Mouse (Mus musculus): ENCODE results near the gene Gab1.

The Gab1 gene

DNA sequence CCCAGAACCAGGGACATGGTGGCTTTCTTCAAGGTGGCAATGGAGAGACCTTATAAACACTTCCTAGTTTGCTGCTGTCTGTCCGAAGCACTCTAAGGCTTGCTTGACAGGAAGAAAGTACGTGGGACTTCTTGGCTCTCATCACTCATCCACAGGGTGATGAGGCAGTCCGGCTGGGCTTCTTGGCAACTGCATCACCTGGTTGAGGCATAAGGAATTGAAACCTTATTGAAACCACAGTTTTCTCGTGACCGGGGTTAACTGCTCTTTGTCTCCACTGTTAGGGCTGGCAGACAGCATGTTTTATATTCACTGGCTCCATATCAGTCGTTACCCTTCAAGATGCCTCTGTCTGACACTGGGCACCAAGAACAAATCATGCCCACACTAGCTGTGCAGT is 40.2 kb downstream of the Gab1 start:
- DNase-seq: no peak

DNA sequence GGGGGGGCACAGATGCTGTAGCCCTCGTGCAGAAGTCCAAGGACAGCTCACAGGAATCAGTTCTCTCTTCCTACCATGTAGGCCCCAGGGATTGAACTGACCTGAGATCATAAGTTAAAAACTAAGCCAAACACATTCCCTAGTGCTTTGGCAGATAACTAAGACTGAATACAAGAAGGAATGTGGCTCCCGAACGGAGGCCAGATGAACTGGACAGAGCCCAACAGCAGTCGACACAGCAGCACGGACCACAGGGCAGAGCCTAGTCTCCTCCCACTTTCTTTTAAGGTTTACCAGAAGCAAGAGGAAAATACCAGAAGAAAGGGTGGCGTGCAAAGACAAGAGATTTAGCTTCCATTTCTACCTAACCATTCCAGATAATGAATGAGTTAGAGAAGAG is 42.1 kb downstream of the Gab1 start:
- DNase-seq: no peak

DNA sequence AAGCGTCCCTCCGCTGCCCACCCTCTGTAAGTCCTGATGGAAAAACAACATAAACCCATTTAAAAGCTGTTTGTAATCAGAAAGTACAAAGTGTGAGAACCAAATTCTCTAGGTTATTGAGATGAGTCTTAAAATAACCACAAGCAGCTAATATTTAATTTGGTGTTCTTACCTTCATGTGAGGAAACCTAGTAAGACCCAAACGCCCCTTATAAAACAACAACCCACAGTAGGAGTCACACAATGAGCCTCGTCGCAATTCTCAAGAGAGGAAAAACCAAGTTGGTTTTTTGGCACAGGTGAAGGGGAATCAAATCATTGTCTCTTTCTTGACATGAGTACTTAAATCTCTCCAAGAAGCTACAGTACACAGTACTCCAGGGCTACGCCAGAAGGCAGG is 44.9 kb downstream of the Gab1 start:
- DNase-seq: no peak

DNA sequence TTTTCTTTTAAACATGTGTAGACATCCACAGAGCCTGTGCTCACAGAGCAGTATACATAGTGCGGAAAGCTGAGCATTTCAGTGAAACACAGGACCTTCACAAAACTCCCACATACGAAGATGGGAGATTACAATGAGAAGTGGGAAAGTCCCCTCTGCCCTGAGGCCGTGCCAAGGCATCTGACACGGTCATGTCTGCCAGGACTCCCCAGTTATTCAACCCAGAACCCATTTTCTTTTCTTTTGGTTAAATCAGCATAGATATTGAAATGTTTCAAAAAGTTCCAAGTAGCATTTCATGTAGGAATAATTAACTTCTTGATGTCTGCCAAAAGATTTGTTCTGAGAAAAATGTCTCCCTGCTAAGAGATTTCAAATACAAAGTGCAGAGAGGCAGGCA is 45.9 kb downstream of the Gab1 start:
- DNase-seq: no peak

DNA sequence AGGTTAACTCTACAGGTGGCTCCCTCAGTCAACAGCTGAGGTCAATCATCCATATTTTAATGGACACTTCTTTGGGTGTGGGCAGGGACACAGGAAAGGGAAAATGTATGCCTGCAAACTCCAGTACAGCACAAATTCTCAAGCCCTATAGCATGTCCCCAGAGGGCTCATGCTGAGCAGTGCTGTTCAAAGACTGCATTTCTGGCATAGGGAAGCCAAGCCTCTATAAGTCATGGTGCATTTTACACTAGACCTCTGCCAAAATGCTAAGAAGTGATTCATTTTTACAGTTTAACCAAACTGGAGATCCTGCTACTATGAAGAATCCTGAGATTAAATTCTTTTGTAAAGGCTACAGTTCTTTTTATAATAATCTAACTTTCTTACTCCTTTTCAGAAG is 47.8 kb downstream of the Gab1 start:
- no peak for DNase-seq

DNA sequence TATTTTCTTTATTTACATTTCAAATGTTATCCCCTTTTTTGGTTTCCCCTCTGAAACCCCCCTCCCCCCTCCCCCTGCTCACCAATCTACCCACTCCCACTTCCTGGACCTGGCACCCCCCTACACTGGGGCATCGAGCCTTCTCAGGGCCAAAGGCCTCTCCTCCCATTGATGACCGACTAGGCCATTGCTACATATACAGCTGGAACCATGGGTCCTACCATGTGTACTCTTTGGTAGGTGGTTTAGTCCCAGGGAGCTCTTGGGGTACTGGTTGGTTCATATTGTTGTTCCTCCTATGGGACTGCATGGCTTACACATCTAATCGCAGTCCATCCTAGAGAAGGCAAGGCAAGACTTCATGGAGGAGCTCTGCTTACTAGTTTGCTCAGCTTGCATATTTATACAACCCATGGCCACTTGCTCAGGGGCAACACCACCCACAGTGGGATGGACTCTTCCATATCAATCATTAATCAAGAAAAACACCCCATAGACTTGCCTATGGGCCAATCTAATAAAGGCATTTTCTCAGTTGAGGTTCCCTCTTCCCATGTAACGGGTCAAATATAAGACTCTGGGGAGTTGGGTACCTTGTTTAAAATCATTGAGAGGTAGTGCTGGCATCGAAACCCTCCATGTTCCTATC is 48.3 kb downstream of the Gab1 start:
- DNase-seq: no peak

DNA sequence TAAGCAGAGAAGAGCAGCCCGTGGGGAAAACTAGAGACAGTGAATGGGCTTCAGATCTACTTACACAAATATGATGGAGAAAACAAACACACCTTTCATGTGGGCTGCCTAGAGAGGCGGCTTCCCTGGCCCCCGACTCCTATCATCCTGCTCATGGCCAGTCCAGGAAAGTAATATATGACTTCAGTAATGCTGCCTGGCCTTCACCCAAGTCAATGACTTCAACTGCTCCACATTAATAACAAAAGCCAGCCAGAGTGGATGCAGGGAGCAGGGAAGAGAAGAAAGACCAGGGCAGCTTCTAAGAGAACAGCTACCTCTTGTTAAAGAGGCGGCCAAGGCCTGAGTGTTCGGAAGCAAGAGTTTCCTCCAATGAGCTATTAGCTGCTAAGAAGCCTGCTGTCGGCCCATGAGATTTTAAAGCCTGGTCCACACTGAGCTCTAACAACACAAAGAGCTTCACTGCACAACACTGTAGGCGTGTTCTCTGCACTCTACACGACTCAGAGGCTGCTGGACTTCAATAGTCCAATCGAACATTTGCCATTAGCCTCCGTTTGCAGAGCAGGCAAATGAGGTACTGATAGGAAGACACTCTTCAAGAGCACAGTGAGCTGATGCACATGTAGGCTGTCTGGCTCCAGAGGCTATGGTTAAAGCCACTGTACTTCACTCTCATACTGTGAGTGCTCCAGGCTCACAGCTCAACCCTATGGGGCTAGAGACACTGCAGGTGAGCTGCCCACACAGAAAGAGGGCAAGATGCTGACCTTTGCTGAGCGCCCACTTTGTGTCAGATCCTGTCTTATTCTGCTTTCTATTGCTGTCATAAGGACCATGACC is 49.4 kb downstream of the Gab1 start:
- no peak for DNase-seq

DNA sequence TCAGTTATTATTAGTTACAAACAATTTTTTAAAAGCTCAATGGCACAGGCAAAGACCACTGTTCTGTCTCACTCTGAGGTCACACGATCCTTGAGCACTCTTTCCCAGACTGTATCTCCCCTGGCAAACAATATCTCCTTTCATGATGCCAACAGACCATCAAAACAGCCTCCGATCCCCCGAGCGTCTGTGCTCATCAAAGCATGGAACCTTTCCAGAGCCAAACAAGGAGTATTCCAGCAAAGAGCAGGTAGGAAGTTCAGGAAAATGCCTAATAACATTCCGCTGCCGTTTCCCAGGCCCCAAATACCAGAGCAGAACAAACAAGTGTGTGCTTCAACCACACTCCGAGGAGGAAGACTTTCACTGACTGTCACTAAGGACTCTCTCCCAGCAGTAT is 50.2 kb downstream of the Gab1 start:
- no peak for DNase-seq

DNA sequence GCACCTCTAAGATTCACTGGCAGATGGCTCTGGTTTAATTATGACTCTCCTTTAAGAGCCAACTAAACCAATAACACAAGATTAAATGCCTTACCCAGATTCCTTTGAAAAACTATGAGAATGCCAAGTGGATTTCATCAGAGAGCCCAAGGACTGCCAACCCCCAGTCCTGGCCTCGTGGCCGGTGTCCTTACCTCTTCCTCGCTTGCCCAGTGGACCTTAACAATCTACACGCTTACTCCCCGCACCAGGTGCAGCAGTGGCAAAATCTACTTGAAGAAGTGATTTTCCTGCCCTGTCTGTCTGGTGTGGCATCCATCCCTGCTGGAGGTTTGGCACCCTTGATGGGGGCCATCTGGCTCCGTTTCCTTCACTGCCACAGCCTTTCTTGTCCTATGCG is 53.3 kb downstream of the Gab1 start:
- DNase-seq: peak; percentile 43

DNA sequence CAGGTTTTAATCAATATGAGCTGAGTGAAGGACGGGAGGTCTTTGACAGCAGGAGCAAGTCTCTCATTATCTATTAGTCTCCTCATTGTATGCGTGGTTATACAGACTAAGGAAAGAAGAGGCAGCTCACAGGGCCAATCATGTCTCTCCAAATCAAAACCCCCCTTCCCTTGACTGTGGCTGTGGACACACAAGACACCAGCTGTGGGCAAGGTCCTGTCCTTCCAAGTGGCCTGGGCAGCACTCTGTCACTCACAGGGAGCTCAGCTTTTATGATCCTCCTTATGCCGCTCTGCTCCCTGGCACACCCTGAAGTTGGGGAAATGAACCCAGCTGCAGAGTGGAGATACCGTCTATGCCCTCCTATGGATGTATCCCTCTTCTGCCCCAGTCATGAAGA is 55.2 kb downstream of the Gab1 start:
- no peak for DNase-seq

DNA sequence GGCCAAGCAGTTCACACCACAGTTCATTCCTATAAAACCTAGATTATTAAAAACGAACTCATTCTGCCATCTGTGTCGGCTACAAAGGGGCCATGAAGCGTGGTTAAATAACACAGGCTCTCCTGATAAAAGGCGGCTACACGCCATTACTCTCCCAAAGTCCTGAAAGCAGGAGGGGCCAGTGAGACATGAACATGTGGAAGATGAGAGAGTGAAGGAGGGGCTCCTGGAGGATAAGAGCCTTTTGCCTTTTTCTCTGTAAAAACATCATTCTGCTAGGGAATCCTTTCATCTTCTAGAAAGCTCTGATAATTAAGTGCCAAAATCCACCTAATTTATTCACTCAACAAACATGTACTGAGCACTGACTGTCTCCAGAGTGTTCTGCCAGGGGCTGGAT is 55.9 kb downstream of the Gab1 start:
- no peak for DNase-seq

DNA sequence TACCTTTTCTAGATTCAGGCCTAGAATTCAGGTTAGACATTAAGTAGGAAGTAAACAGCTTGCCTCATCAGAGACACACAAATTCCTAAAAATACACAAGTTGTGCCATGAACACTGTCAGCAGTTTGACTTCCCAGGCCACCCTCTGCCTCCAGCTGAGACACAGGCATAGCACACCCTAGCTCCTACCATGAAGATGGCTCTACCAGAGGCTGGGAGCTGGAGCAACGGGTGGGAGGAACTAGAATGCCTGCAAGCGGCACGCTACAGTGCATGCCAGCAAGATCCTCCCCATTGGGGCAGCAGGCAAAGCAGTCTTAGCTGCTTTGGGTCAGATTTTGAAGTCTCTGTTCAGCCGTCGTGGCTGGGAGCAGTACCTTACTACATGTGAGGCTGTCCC is 57.1 kb downstream of the Gab1 start:
- DNase-seq: no peak

DNA sequence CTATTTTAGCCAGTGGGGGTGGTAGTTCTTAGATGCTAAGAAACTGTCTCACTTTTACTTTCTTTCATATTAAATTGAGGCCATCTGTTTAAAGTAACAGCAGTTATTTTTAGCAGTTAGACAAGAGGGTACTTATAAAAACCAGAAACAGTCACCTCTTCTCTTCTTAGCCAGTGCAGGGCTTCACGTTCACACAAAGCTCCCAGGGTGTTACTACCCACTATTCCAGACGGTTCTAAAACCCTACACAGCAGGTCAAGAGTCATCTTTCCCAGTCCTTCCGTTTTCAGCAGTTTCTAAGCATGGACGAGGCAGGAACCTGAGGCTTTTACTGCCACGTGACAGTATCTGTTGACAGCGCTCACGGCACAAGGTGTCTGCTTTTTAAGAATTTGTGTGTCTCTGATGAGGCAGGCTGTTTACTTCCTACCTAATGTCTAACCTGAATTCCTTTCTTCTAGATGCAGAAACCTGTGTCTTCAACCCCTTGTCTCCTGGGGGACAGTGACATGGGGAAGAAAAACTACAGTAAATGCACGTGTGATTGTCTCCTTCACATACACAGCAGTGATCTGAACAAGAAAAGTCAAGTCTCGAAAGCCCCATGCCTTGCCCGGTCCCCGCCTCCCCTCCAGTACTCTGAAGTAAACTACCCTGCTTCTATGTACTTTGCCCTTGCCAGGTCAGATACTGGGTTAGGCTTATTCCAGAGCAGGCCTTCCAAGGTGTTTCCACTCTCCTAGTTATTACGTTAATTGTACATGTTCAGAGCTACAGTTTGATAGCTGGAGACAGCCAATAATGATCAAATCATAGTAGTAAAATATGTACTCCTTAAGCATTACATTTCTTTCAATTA is 58.7 kb downstream of the Gab1 start:
- DNase-seq: no peak

DNA sequence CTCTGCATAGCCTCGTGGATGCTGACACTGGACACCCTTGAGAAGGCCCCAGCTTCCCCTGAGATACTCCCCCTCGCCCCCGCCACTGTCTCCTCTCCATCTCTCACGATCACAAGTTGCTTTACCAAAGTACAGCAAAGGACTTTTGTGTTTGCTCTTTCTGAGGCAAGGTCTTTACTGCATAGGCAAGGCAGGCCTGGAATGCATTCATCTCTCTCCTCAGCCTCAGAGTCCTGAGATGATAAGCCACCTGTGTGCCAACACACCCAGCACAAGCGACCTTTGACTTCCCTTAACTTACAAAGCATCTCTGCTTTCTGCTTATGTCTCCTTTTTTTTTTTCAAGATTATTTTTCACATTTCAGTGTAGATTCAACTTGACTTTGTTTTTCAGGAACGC is 61.3 kb downstream of the Gab1 start:
- DNase-seq: no peak

DNA sequence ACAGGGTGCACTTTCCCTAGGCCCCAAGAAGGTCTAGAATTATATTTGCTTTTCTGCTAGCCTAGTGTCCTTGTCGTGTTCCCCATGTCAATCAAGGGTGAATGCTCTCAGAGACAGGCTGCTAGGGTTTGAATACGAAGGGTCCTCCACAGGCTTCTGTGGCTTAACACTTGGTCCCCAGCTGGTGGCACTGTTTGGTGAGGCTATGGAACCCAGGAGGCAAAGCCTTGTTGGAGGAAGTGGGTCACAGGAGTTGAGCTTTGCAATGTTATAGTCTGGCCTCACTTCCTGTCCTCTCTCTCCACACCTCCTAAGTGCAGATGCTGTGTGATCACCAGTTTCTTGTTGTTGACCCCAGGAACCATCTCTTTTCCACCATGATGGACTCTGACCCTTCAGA is 63.3 kb downstream of the Gab1 start:
- no peak for DNase-seq

DNA sequence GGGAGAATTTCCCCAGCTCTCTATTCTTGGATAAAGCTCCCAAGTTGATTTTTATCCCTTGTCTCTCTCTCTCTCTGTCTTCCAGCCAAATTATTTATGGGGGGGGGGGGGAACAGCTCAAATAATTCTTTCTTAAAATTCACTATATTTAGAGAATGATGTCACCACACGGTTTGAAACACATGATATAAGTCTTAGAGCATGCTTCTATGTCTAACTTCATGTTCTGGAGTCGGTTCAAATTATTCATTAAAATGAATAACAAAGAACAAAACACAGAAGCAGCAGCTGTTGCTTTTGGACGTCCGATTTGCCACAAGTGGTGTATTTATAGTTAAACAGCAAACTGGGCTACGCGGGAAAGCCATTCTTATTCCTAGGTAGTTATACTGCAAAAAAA is 65.1 kb downstream of the Gab1 start:
- no peak for DNase-seq

DNA sequence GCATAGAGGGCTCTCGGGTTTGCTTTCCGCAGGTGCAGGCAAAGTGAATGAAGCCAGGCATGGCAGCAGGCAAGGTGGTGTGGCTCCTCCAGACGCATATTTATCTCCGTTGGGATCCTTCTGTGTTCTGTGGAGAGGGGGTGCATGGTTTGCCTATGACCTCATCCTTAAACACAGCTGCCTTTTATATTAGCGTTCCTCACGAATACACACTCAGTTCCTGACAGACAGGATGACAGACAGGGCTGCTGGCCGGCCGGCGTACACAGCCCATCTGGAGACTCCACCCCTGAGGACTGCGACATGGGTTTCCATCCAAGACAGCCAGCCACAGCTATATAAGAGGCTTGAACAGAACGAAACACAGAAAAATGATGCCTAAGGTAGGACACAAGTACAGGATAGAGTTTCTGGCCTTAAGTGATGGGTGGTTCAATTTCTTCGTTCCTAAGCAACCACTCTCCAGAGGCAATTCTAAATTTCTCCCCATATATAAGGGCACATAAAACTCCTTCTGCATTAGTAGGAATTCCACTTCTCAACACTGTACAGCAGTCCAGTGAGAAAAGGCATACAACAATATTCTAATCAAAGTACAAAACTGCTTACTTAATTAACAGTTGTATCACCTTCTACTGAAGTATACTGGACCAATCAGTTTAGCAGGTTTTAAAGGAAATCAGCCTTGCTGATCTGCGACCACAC is 66.1 kb downstream of the Gab1 start:
- DNase-seq: no peak

DNA sequence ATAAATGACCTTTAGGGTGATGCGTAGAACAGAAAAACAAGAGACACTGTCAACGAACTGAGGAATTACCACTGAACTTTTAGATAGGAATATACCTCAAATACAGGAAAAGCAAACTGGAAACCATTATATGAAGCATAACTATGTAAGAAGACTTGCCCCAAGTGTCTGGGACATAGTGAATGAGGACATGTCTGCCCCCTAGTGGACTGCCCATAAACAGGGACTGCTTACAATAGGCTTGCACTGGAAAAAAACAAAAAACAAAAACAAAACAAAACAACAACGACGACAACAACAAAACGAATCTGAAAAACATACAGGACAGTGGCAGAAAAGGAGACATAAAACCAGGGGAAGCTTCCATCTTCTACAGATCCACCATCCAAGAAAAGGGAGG is 66.9 kb downstream of the Gab1 start:
- DNase-seq: peak; percentile 38

DNA sequence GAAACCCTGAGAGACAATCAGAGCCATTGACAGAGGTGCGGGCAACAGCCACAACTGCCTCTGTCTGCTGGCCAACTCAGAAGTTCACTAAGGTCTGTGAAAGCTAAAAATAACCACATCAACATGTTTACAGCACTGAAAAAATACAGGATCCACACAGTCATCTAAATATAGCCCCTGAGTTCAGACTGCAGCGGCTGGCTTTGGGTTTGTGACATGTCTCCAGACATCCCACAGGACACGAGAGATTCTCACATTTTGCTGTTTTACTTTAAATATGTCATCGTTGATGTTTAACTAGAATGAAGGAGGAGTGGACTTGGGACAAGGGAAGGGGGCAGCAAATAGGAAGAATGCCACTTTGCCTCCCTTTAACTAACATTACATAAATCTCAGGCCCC is 68.7 kb downstream of the Gab1 start:
- DNase-seq: no peak

DNA sequence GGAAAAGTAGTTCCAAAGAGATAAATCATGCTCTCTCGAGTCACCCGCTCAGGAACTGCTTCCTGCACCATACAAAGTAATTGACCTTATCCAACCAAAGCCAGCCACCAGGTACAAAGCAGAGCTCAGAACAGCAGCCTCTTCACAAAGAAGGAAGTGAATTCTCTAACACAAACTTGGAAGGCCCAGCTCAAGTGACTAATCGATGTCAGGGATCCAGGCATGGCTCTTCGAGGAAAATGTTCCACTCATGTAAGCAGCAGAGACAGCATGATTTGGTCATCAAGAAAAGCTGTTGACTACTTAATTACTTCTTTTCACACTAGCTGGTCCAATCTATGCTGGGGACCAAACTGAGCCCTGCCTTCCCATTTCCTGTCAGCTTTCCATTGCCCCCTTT is 69.4 kb downstream of the Gab1 start:
- DNase-seq: no peak

DNA sequence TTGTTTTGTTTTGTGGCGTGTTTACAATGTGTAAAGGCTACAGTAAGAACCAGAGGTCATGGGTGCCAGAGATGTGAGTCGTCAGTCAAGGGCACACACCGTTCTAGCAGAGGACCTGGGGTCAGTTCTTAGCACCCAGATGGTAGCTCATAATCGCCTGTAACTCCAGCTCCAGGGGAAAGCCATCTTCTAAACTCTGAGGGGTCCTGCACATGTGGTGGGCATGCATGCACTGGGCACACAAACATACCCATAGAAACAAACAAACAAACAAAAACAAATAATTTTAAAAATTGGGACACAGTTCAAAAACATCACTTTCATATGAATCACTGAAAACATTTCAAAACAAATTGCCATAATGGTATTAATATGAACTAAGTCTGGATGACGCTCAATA is 69.9 kb downstream of the Gab1 start:
- DNase-seq: no peak

DNA sequence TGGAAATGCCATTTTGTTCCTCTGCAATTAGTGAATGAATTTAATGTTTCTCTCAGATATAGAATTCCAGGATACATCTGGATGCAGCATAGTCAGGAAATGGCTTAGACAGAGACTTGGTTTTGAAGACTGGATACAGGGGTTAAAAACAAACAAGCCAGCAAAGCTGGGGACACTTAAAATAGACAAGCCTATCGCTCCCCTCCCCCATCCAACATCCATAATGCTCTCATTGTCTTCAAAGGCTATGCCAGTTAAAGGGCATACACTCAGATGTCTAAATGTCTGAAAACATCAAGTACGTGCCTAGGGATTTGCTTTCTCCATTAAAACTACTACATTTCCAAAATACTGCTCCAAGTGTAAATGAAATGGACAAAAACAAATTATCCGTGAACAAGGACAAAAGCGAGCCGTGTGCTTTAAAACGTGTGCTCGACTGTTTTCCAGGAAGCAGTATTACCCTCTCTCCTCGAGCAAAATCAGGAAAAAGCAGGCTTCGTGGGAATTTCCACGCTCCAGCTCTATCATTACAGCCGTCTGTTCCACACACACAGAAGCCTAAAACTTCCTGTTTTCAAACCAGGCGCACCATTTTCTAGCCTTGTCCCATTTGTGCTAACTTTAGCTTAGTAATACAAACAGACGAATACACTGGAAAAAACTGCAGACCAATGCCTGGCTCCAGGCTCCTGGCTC is 72.4 kb downstream of the Gab1 start:
- no peak for DNase-seq
